Mouse (Mus musculus): ENCODE data around the gene Prdx5. TPM values are rescaled to one million over a fixed set of nuclear protein-coding genes. Genes with fewer than 3 reads are reported as not detected.

Prdx5 gene
- total and polyA plus RNA-seq, 3 experiments, result 130 to 246 TPM; not detected in 1

GRCm38 (mm10) chr19:6859032-6859651 lies 50.8 kb downstream of the Prdx5 start:
- Histone ChIP-seq H3K9me3 (replicated peaks; ENCODE audit: insufficient read depth, low read length) (no peaks in the 10 kb centered on the region), H3K4me3 (ENCODE audit: control insufficient read depth in 1 of 2, insufficient read depth in 1 of 2, low read depth in 2 of 2, low read length in 2 of 2) (no peak overlapping the region; a peak in 1 of 4 replicates), H3K4me1 (ENCODE audit: control insufficient read depth in 1 of 2, insufficient read depth in 2 of 2, low read length in 2 of 2) (peaks cover 7 to 8% of the 10 kb centered on the region in 2 experiments; a peak in 3 of 4 replicates), H3K27me3 (ENCODE audit: control insufficient read depth in 1 of 2, insufficient read depth in 2 of 2, low read length in 2 of 2) (no peaks in the 10 kb centered on the region), H3K9ac (ENCODE audit: control insufficient read depth, low read depth, low read length, poor library complexity, severe bottlenecking) (no peak overlapping the region), H3K79me2 (ENCODE audit: control insufficient read depth, insufficient read depth, low read length, poor library complexity) (peaks cover 9% of the 10 kb centered on the region), H3K36me3 (ENCODE audit: control insufficient read depth in 1 of 2, insufficient read depth in 2 of 2, low read length in 2 of 2) (peaks cover 2 to 11% of the 10 kb centered on the region in 2 experiments; a peak in 2 of 4 replicates), H3K27ac (ENCODE audit: control insufficient read depth, low read depth, low read length) (no peak overlapping the region)
- TF ChIP-seq EP300 (IDR thresholded peaks at IDR 0.05; ENCODE audit: low read depth in 1 of 2, low read length in 2 of 2) (no peak), USF1 (IDR thresholded peaks at IDR 0.05; ENCODE audit: low read depth, low read length) (no peak), ZKSCAN1 (IDR thresholded peaks at IDR 0.05; ENCODE audit: low read depth, low read length) (peak; percentile 91)
- no peak for DNase-seq (ENCODE audit: low read depth, low spot score)

GRCm38 (mm10) chr19:6858031-6858430 lies 51.9 kb downstream of the Prdx5 start, which contains the start of gene Ccdc88b:
Gene Ccdc88b (minus strand): TSS chr19:6858211.
- H3K27me3 ChIP-seq (ENCODE audit: control insufficient read depth in 1 of 2, insufficient read depth in 2 of 2, low read length in 2 of 2), result no peaks in the 10 kb centered on the region
- H3K9ac ChIP-seq (ENCODE audit: control insufficient read depth, low read depth, low read length, poor library complexity, severe bottlenecking), result peak within 1 kb of the TSS; percentile 58
- peaks cover 7 to 8% of the 10 kb centered on the region in 2 experiments; a peak in 3 of 4 replicates for H3K4me1 ChIP-seq (ENCODE audit: control insufficient read depth in 1 of 2, insufficient read depth in 2 of 2, low read length in 2 of 2)
- H3K79me2 ChIP-seq (ENCODE audit: control insufficient read depth, insufficient read depth, low read length, poor library complexity), result peaks cover 9% of the 10 kb centered on the region
- H3K27ac ChIP-seq (ENCODE audit: control insufficient read depth, low read depth, low read length), result peak within 1 kb of the TSS; percentile 58
- no peaks in the 10 kb centered on the region for H3K9me3 ChIP-seq (replicated peaks; ENCODE audit: insufficient read depth, low read length)
- peaks cover 2 to 11% of the 10 kb centered on the region in 2 experiments; a peak in 2 of 4 replicates for H3K36me3 ChIP-seq (ENCODE audit: control insufficient read depth in 1 of 2, insufficient read depth in 2 of 2, low read length in 2 of 2)
- peak; percentile 90 for DNase-seq (ENCODE audit: low read depth, low spot score)
- H3K4me3 ChIP-seq (ENCODE audit: control insufficient read depth in 1 of 2, insufficient read depth in 1 of 2, low read depth in 2 of 2, low read length in 2 of 2), result peak within 1 kb of the TSS; percentile 42 to 50
- no peak for TF ChIP-seq ZNF384 (IDR thresholded peaks at IDR 0.05; ENCODE audit: low read depth, low read length)
- peak; percentile 28; the same call in 1 of the 2 replicates for TF ChIP-seq RCOR1 (IDR thresholded peaks at IDR 0.05; ENCODE audit: low read depth, low read length)
- no peak for TF ChIP-seq CHD2 (IDR thresholded peaks at IDR 0.05; ENCODE audit: low read length)
- TF ChIP-seq SMC3 (IDR thresholded peaks at IDR 0.05; ENCODE audit: low read depth, low read length), result no peak
- no peak for TF ChIP-seq MEF2A (IDR thresholded peaks at IDR 0.05; ENCODE audit: extremely low read depth, insufficient replicate concordance, low read depth, low read length, poor library complexity, severe bottlenecking)
- TF ChIP-seq NRF1 (IDR thresholded peaks at IDR 0.05; ENCODE audit: insufficient read depth, low read depth, low read length, poor library complexity, severe bottlenecking), result no peak
- no peak; the same call in 1 of the 2 replicates for TF ChIP-seq MXI1 (IDR thresholded peaks at IDR 0.05; ENCODE audit: low read depth, low read length)
- TF ChIP-seq POLR2A (IDR thresholded peaks at IDR 0.05; ENCODE audit: control insufficient read depth in 1 of 2, insufficient read depth in 1 of 2, low read depth in 1 of 2, low read length in 2 of 2, poor library complexity in 1 of 2), result peak; percentile 43 to 85; a peak in 3 of 4 replicates
- no peak for TF ChIP-seq ZC3H11A (IDR thresholded peaks at IDR 0.05; ENCODE audit: low read depth, low read length)
- TF ChIP-seq UBTF (IDR thresholded peaks at IDR 0.05; ENCODE audit: borderline replicate concordance, insufficient read depth, low read depth, low read length), result no peak
- peak; percentile 91 for TF ChIP-seq SIN3A (IDR thresholded peaks at IDR 0.05; ENCODE audit: low read length)
- peak; percentile 72 for TF ChIP-seq NELFE (IDR thresholded peaks at IDR 0.05; ENCODE audit: low read depth, low read length)
- no peak for TF ChIP-seq USF1 (IDR thresholded peaks at IDR 0.05; ENCODE audit: low read depth, low read length)
- TF ChIP-seq POLR2AphosphoS2 (IDR thresholded peaks at IDR 0.05; ENCODE audit: low read length), result no peak; the same call in 1 of the 2 replicates
- TF ChIP-seq TAL1 (IDR thresholded peaks at IDR 0.05; ENCODE audit: low read length), result no peak
- peak in 1 of 2 experiments; percentile 39; a peak in 2 of 4 replicates for TF ChIP-seq EP300 (IDR thresholded peaks at IDR 0.05; ENCODE audit: low read depth in 1 of 2, low read length in 2 of 2)
- TF ChIP-seq E2F4 (IDR thresholded peaks at IDR 0.05; ENCODE audit: borderline replicate concordance, low read depth, low read length), result no peak
- peak; percentile 47; the same call in 1 of the 2 replicates for TF ChIP-seq GATA1 (IDR thresholded peaks at IDR 0.05; ENCODE audit: low read depth, low read length)
- no peak for TF ChIP-seq CTCF (IDR thresholded peaks at IDR 0.05 in 2 of 3, conservative IDR thresholded peaks at IDR 0.05 in 1 of 3; ENCODE audit: control insufficient read depth in 1 of 3, insufficient read depth in 1 of 3, low read depth in 2 of 3, low read length in 3 of 3, poor library complexity in 1 of 3, severe bottlenecking in 1 of 3)
- no peak for TF ChIP-seq KAT2A (conservative IDR thresholded peaks at IDR 0.05; ENCODE audit: low read depth, low read length)
- no peak for TF ChIP-seq CHD1 (IDR thresholded peaks at IDR 0.05; ENCODE audit: low read depth, low read length)
- no peak for TF ChIP-seq MYB (IDR thresholded peaks at IDR 0.05; ENCODE audit: low read depth, low read length)
- TF ChIP-seq POLR2AphosphoS5 (IDR thresholded peaks at IDR 0.05; ENCODE audit: borderline replicate concordance, low read depth, low read length), result no peak
- peak; percentile 97 for TF ChIP-seq ELF1 (IDR thresholded peaks at IDR 0.05; ENCODE audit: low read depth, low read length)
- no peak for TF ChIP-seq BHLHE40 (IDR thresholded peaks at IDR 0.05; ENCODE audit: borderline replicate concordance, low read depth, low read length)
- no peak for TF ChIP-seq ZKSCAN1 (IDR thresholded peaks at IDR 0.05; ENCODE audit: low read depth, low read length)
- no peak for TF ChIP-seq GABPA (IDR thresholded peaks at IDR 0.05; ENCODE audit: low read depth, low read length)
- peak; percentile 61; the same call in 1 of the 2 replicates for TF ChIP-seq ETS1 (IDR thresholded peaks at IDR 0.05; ENCODE audit: low read depth, low read length)
- no peak for TF ChIP-seq MYC (IDR thresholded peaks at IDR 0.05; ENCODE audit: low read depth, low read length)
- TF ChIP-seq JUND (IDR thresholded peaks at IDR 0.05; ENCODE audit: low read depth, low read length), result no peak
